Mouse (Mus musculus) cerebellum, adult 2 months (tissue): Measurements from ENCODE around the gene Ubp1.

ENCODE experiments used
- CTCF ChIP-seq: fragments of 200-500 bp; IDR thresholded peaks from 2 replicates; pipeline ENCODE4 v1.5.1; 2011; ENCODE audit warnings: low read depth, mild to moderate bottlenecking, control low read depth, low read length, moderate library complexity, borderline replicate concordance; ENCODE audit not compliant: insufficient read depth
- POLR2A ChIP-seq: fragments of 200-500 bp; IDR thresholded peaks from 2 replicates; pipeline ENCODE4 v1.6.1; 2011; ENCODE audit warnings: low read length, control low read depth, borderline replicate concordance; ENCODE audit not compliant: insufficient read depth

- TF ChIP-seq CTCF (no peak), POLR2A (no peak)
Measured at GRCm38 (mm10) chr9:114025182-114025581, 94.4 kb downstream of the Ubp1 start.
